Mouse (Mus musculus): ENCODE measurements around the gene Acap2.

DNA sequence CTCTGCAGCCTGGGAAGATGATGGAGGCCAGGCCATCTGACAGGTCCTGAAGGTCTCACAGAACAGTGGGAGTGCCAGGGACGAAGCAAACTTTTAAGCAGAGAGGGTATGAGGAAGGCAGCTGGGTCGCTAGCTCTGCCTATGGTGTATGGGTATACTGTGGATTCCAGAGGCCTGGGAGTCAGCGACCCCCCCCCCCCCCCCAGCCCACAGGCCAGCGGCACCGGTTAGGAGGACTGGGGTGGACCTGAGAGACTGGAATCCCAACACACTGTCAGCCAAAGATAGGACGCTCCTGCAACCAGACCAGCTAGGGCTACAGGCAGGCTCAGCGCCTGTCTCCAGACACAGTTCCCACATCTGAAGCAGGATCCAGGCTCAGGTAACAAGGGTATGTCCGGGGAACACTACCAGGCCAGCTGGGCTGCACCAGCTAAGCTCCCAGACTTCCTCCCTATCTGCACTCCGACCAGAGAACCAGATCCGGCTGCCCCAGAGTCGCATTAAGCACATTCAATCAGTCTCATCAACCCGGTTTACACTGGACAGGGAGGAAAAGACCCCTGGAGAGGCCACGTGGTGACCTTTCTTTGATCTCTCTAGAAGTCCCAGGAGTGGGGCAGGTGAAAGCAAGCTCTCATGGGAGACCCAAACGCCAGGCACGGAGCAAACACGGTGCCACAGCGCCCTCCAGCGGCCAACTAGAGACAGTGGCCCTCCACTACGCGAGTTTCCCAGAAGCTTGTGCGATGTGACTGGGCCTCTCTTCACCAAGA is 130.5 kb downstream of the Acap2 start:
- TF ChIP-seq FLI1 (IDR thresholded peaks at IDR 0.05; ENCODE audit: low read length) = no peak
- no peak for TF ChIP-seq GATA1 (IDR thresholded peaks at IDR 0.05; ENCODE audit: borderline replicate concordance, low read length)

Data from megakaryocyte, embryonic 14.5 days (primary cell).